Mouse (Mus musculus): ENCODE measurements at regions not wholly inside any gene's neighbourhood (a gene's known extent, or its start where the extent isn't known, plus 50 kb on each side); places are given as distances from the start of the nearest gene placed in this dataset.

DNA sequence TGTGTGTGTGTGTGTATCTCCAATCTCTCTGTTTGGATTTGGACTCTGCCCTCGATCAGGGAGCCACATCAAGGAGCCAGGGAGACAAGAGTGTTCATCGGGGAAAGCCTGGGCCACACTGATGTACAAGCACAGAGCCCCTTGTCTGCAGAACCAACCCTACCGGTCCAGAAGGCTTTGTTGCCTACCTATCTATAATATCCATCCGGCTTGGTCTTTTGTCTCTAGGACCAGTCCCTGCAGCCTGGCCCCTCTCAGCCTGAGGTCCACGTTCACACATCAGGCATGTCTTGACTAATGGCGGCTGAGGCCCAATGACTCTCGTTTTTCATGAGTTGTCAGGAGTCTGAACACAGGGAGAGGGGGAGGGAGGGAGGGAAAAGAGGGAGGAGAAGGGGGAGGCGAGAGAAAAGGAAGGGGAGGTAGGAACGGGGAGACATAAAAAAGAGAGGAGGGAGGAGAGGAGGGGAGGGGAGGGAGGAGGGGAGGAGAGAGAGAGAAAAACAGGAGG lies 64.7 kb downstream of the Cmpk2 start:
- no peak for TF ChIP-seq CTCF (conservative IDR thresholded peaks at IDR 0.05; ENCODE audit: low read length)
- no peak for TF ChIP-seq NANOG (IDR thresholded peaks at IDR 0.05; ENCODE audit: borderline replicate concordance, low read length)

Measured in E14TG2a.4 (cell line).